Mouse (Mus musculus): ENCODE data around the gene Cnnm3.

DNA sequence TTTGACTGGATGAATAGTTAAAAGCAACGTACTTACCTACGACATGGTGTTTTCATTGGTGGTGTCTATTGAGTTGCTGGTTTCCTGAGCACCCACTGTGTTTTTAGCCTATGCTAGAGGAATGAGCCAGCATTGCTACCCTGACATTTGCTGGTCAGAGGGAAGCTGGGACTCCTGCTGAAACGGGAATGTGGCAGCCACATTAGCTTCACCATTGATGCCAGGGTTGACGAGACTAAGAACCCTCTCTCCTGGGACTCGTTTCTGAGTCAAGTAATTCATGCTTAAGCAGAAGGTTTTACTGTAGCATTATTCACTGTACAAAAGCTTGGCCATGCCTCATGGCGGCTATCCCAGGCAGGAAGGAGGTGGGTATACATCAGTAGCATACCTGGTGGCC lies 22.0 kb upstream of the Cnnm3 start:
- TF ChIP-seq TAL1 (IDR thresholded peaks at IDR 0.05; ENCODE audit: low read length) (no peak), GATA1 (IDR thresholded peaks at IDR 0.05; ENCODE audit: low read length) (no peak)

Data from erythroblast, embryonic 14.5 days (primary cell).